Mouse (Mus musculus) limb, embryonic 13.5 days (tissue): Measurements from ENCODE around the gene Snrpc. TPM values are rescaled to one million over a fixed set of nuclear protein-coding genes. Genes with fewer than 3 reads are reported as not detected.

Experiments
- ATAC-seq: fragments of 200-750 bp; cut with Nextera tagmentation; 2 replicates; pipeline ENCODE4 v1.8.0; 2017; ENCODE audit warnings: low read depth, moderate number of reproducible peaks, moderate TSS enrichment; ENCODE audit not compliant: low FRiP score
- H3K27ac ChIP-seq: fragments of 300-500 bp; sonication (generic); 2 replicates; pipeline ENCODE4 v1.5.1; 2015; ENCODE audit warnings: inconsistent platforms, mild to moderate bottlenecking, moderate library complexity
- H3K27me3 ChIP-seq: fragments of 300-500 bp; sonication (generic); 2 replicates; pipeline ENCODE4 v1.6.1; 2015; ENCODE audit warnings: mild to moderate bottlenecking, inconsistent platforms
- H3K36me3 ChIP-seq: fragments of 300-500 bp; sonication (generic); 2 replicates; pipeline ENCODE4 v1.6.1; 2015; ENCODE audit warnings: inconsistent platforms, mild to moderate bottlenecking, moderate library complexity
- H3K4me1 ChIP-seq: fragments of 300-500 bp; sonication (generic); 2 replicates; pipeline ENCODE4 v1.6.1; 2015; ENCODE audit warnings: inconsistent platforms
- H3K4me2 ChIP-seq: fragments of 300-500 bp; sonication (generic); replicated peaks from 2 replicates; pipeline ENCODE4 v1.6.1; 2015; ENCODE audit warnings: inconsistent platforms, mild to moderate bottlenecking, moderate library complexity
- H3K4me3 ChIP-seq: fragments of 300-500 bp; sonication (generic); 2 replicates; pipeline ENCODE4 v1.5.1; 2015; ENCODE audit warnings: moderate library complexity, mild to moderate bottlenecking, inconsistent platforms
- H3K9ac ChIP-seq: fragments of 300-500 bp; sonication (generic); 2 replicates; pipeline ENCODE4 v1.6.1; 2015; ENCODE audit warnings: mild to moderate bottlenecking, inconsistent platforms
- H3K9me3 ChIP-seq: fragments of 300-500 bp; sonication (generic); 2 replicates; pipeline ENCODE4 v1.6.1; 2016; ENCODE audit warnings: inconsistent platforms
- WGBS: fragments of 180-500 bp; shearing (Covaris S2); methylation state at CpG from one replicate; pipeline ENCODE4 v1.1.7; 2015; 5-methylcytosine and 5-hydroxymethylcytosine counted together
- polyA plus RNA-seq: library from polyadenylated mRNA; unstranded; fragments of >200 nt; fragmentation: Nextera tagmentation; extraction: Ambion mirVana; gene quantifications from 2 replicates; pipeline ENCODE4 v1.2.1, GENCODE M21; 2015

Gene Snrpc
- polyA plus RNA-seq, 1 experiment from 2014 or later: 355 TPM

DNA sequence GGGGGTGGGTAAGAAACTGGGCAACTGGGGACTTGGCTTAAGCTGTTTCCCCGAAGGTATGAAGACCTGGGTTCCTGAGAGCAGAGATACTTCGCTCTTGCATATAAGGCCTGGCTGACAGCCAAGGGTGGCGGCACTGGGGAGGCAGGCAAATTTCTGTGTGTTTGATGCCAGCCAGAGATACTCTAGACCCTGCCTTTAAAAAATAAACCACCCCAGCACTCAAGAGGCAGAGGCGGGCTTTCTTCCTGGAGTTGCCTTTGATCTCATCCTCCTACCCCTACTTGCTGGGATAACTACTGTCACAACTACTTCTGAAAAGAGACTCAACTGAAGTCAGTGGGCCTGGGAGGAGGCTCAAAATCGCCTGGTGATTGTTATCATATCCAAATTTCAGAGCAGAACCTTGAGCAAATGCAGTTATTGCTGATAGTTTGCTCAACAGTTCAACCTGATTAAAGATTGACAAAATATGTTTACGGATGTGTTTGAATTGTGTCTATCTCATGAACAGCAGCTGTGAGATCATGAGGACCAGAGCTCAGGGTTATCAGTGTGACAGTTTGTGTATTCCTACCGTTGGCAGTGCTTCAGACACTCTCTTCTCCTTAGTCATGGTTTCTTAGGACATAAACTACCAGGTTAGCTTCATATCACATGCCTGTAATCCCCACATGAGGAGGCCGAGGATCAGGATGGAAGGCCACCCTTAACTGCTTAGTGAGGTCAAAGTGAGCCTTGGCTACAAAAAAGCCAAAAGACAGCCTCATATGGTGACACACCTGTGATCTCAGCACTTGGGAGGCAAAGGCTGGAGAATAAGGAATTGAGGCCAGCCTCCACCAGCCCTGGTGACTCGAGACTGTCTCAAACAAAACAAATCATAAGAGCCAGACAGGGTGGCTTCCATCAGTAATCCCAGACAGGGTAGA, 16.3 kb upstream of the Snrpc start:
- no peak overlapping the region for H3K27ac ChIP-seq
- H3K9ac ChIP-seq: peak overlapping the region; percentile 73; the same call in 1 of the 2 replicates

DNA sequence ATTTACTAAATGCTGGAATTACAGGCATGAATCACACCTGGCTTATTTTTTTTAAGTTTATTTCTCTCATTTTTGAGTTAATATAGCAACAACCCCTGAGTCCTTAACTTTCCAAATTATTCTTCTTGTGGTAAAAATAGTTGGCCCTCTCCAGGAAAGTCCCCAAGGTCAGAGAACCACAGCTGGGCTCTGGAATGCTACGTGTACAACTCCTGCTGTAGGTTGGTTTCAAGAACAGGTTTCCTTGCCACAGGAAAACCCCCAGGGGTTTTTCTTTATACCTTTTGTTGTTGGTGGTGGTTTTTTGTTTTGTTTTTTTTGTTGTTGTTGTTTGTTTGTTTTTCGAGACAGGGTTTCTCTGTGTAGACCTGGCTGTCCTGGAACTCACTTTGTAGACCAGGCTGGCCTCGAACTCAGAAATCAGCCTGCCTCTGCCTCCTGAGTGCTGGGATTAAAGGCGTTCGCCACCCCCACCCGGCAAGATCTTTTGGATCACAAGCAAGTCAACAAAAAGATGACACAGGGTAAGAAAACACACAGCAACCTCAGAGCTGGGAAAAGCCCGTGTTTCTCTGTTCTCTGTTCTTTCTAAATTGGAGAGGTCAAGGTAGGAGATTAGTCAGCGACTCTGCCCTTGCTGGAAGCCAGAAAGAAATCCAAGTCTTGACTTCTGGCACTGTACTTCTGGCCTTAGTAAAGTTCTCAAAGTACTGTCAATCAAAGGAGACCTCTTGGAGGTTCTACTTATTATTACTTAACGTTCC, 14.6 kb upstream of the Snrpc start:
- no peak for ATAC-seq
- Histone ChIP-seq H3K9ac (no peak overlapping the region), H3K4me2 (no peak overlapping the region), H3K4me3 (no peak overlapping the region), H3K4me1 (peaks cover 29% of the 10 kb centered on the region), H3K27me3 (no peaks in the 10 kb centered on the region), H3K36me3 (no peaks in the 10 kb centered on the region), H3K27ac (no peak overlapping the region), H3K9me3 (no peaks in the 10 kb centered on the region)
- WGBS: 78% methylated on average over 9 of the region's 9 CpGs

More for the DNA sequence above, 16.3 kb upstream of the Snrpc start:
- Histone ChIP-seq H3K9me3 (no peaks in the 10 kb centered on the region), H3K4me2 (peak overlapping the region; percentile 75), H3K4me3 (peak overlapping the region; percentile 99), H3K36me3 (no peaks in the 10 kb centered on the region), H3K4me1 (peaks cover 33% of the 10 kb centered on the region), H3K27me3 (no peaks in the 10 kb centered on the region)
- no peak for ATAC-seq
- 57% methylated on average over 9 of the region's 9 CpGs for WGBS

DNA sequence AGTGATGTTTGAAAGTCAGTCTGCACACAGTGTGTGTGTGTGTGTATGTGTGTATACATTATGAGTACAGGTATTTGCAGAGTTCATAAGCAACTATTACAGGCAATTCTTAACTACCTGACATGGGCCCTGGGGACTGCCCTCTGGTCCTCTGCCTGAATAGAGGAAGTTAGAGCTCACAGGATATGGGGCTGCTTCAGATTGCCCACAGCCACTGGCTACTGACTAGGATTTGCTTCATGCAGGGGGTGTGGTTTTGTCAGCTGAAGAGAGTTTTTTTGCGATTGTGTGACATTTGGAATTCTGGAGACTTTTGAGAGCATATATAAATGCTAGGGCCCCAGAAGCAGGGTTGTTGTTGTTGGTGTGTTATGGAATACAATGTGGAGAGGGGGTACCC, 13.0 kb upstream of the Snrpc start:
- no peak overlapping the region for H3K9ac ChIP-seq
- 64% methylated on average over 1 of the region's 1 CpGs for WGBS

DNA sequence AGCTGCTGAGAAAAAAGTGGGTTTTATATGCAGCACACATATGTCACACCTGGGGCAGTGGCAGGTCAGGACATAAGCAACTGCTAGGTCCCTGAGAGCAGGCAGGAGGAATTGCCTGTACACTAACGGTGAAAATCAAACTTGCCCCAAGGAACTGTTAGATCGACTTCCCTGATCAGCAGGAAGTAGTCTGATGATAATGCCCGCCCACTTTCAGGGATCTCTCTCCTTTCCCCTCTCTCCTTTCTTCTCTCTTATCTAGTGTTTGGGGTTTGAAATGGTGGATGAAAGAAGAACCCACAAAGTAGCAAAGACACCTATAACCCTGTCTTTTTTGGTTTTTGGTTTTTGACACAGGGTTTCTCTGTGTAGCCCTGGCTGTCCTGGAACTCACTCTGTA, 12.4 kb upstream of the Snrpc start:
- Histone ChIP-seq H3K9ac (no peak overlapping the region), H3K4me3 (no peak overlapping the region)
- WGBS: 36% methylated on average over 3 of the region's 3 CpGs

More for the DNA sequence above, 13.0 kb upstream of the Snrpc start:
- H3K4me1 ChIP-seq: peaks cover 17% of the 10 kb centered on the region
- ATAC-seq: no peak
- H3K4me3 ChIP-seq: no peak overlapping the region
- no peaks in the 10 kb centered on the region for H3K9me3 ChIP-seq
- H3K27me3 ChIP-seq: no peaks in the 10 kb centered on the region
- no peak overlapping the region for H3K27ac ChIP-seq
- H3K36me3 ChIP-seq: no peaks in the 10 kb centered on the region
- no peak overlapping the region for H3K4me2 ChIP-seq

DNA sequence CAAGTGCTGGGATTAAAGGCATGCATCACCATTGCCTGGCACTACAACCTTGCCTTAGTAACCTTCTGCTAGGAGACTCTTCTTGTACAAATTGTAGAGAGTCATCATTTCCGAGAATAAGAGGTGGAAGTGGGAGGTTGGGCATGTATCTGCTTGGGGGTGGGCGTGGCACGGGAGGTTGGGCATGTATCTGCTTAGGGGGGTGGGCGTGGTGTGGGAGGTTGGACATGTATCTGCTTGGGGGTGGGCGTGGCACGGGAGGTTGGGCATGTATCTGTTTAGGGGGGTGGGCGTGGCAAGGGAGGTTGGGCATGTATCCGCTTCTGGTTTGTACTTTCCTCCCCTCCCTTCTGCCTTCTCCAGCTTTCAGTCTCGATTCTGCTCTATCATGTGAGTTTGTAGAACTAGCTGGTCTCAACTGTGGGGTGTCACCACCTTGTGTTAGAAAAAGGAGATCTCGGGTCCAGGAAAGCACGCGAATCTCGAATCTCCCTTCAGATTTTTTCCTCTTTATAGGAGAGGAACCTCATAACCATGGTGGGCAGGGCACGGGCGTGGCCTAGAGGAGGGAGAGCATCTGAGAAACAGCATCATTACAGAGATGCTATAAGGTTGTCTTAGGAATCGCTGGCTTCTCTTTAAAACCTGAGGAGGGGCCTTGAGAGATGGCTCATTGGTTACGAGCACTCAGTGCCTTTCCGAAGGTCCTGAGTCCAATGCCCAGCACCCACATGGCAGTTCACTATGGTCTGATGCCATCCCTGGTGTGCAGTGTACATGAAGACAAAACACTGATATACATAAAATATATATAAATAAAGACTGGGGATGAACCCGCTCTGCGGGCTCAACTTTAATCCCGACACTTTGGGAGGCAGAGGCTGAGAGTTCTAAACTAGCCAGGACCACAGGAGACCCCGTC, 11.7 kb upstream of the Snrpc start:
- 3% methylated on average over 22 of the region's 22 CpGs for WGBS
- H3K36me3 ChIP-seq: no peaks in the 10 kb centered on the region
- peak; percentile 76; the same call in 1 of the 2 replicates for ATAC-seq
- H3K27ac ChIP-seq: no peak overlapping the region
- H3K4me1 ChIP-seq: peaks cover 14% of the 10 kb centered on the region
- peak overlapping the region; percentile 67 for H3K4me2 ChIP-seq
- no peaks in the 10 kb centered on the region for H3K27me3 ChIP-seq
- no peaks in the 10 kb centered on the region for H3K9me3 ChIP-seq
- H3K4me3 ChIP-seq: peak overlapping the region; percentile 37
- peak overlapping the region; percentile 43; the same call in 1 of the 2 replicates for H3K9ac ChIP-seq

More for the DNA sequence above, 12.4 kb upstream of the Snrpc start:
- ATAC-seq: no peak
- no peaks in the 10 kb centered on the region for H3K36me3 ChIP-seq
- H3K9me3 ChIP-seq: no peaks in the 10 kb centered on the region
- no peak overlapping the region for H3K27ac ChIP-seq
- H3K4me1 ChIP-seq: peaks cover 17% of the 10 kb centered on the region
- no peaks in the 10 kb centered on the region for H3K27me3 ChIP-seq
- H3K4me2 ChIP-seq: peak overlapping the region; percentile 67

DNA sequence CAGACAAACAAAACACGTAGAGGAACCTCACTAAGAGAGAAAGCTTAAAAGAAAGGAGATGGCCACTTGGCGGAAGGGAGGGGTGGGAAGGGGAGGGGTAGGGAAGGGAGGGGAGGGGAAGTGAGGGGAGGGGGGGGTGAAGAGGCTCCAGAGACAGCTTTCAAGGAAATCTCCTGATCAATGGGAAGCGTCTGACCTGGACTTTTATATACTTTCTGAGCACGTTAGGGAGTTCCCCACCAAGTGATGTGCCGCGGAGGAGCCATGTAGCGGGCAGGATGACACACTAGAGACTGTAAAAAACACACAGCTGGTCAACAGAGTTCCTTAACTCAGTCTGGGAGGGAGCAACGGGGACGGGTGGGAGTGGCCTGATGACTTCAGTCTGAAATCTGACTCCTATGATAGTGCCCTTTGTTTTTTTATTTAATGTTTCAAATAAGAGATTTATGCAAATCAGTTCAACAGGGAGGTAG, 11.0 kb upstream of the Snrpc start:
- peak overlapping the region; percentile 37 for H3K4me3 ChIP-seq
- H3K27ac ChIP-seq: no peak overlapping the region
- under 1% methylated on average over 9 of the region's 9 CpGs for WGBS
- H3K9ac ChIP-seq: no peak overlapping the region
- H3K9me3 ChIP-seq: no peaks in the 10 kb centered on the region
- H3K36me3 ChIP-seq: no peaks in the 10 kb centered on the region
- peak overlapping the region; percentile 67 for H3K4me2 ChIP-seq
- H3K4me1 ChIP-seq: peaks cover 11% of the 10 kb centered on the region
- no peak for ATAC-seq
- H3K27me3 ChIP-seq: no peaks in the 10 kb centered on the region

DNA sequence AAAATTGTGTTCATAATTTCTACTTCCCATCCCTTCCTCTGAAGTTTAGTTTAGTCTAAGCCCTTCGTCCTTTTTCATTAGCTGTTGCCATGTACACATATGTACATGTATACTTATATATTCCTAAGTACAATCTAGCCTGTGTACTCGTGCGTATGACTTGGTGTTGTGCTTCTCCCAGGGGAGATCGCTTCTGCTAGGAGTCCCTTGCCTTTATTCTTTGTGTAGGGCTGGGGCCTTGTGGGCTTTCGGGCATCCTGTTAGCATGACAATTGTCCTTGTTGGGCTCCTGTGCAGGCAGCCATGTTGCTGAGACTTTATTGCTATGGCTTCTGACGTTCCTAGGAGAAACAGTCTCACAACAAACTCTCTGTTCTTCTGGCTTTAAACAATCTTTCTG, 10.4 kb upstream of the Snrpc start:
- Histone ChIP-seq H3K27me3 (no peaks in the 10 kb centered on the region), H3K4me1 (peaks cover 11% of the 10 kb centered on the region), H3K4me3 (no peak overlapping the region), H3K4me2 (no peak overlapping the region), H3K9ac (no peak overlapping the region), H3K27ac (no peak overlapping the region), H3K9me3 (no peaks in the 10 kb centered on the region), H3K36me3 (no peaks in the 10 kb centered on the region)
- WGBS: 44% methylated on average over 6 of the region's 6 CpGs
- ATAC-seq: no peak

DNA sequence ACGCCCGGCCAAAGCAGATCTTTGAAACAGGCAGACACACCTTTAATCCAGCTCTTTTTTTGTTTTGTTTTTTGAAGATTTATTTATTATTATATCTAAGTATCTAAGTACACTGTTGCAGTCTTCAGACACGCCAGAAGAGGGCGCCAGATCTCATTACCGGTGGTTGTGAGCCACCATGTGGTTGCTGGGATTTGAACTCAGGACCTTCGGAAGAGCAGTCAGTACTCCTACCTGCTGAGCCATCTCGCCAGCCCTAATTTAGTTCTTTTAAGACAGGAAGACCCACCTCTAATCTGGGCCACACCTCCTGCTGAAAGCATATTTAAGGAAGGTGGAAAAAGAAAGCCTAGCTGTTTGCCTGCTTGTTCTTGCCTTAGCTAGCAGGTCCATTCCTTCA, 7.5 kb upstream of the Snrpc start:
- Histone ChIP-seq H3K27me3 (no peaks in the 10 kb centered on the region), H3K4me1 (peaks cover 11% of the 10 kb centered on the region), H3K9ac (no peak overlapping the region), H3K4me2 (no peak overlapping the region), H3K27ac (no peak overlapping the region), H3K36me3 (no peaks in the 10 kb centered on the region), H3K9me3 (no peaks in the 10 kb centered on the region), H3K4me3 (no peak overlapping the region)
- WGBS: 54% methylated on average over 7 of the region's 7 CpGs
- ATAC-seq: no peak

DNA sequence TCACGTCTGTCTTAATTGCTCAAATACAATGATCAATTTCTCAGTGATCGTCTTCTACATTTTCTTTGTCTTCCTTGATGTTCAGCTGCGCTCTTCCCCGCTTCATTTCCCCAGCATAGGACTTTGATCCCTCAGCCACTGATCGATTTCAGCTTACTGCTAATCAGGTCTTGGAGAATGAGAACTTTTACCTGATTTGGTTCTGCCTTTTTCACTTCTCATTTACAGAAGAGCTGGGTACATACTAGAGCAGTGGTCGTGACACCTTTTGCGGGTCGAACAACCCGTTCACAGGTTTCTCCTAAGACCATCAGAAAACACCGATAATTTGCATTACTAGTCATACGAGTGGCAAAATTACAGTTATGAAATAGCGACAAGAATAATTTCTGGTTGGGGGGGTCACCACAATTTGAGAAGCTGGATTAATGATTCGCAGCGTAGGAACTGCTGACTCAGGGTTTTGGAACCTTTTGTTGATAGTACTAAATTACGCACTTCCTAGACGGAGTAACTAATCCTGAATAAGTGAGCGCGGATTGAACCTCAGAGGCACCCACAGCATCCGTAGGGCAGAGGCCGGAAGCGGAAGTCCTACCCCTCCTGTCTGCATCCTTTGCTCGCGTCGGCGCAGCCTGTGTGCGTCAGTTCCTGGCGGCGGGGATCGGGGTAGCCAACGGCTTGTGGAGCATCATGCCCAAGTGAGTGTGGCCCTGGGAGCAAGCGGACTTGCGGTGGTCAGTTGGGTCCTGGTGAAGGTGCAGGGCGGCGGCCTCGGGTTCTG, 1.7 kb downstream of the Snrpc start:
- H3K9ac ChIP-seq: peak overlapping the region; percentile 91
- no peaks in the 10 kb centered on the region for H3K9me3 ChIP-seq
- peaks cover 16% of the 10 kb centered on the region for H3K4me1 ChIP-seq
- ATAC-seq: peak; percentile 97
- H3K4me3 ChIP-seq: peak overlapping the region; percentile 91
- WGBS: 3% methylated on average over 35 of the region's 35 CpGs
- H3K27me3 ChIP-seq: 0 out of 2 replicates have a peak, but pooled peaks cover 5% of the 10 kb centered on the region
- 0 out of 2 replicates have a peak overlapping the region, but pooled peaks have one; percentile 22 for H3K27ac ChIP-seq
- H3K4me2 ChIP-seq: peak overlapping the region; percentile 78
- peaks cover 28% of the 10 kb centered on the region for H3K36me3 ChIP-seq

DNA sequence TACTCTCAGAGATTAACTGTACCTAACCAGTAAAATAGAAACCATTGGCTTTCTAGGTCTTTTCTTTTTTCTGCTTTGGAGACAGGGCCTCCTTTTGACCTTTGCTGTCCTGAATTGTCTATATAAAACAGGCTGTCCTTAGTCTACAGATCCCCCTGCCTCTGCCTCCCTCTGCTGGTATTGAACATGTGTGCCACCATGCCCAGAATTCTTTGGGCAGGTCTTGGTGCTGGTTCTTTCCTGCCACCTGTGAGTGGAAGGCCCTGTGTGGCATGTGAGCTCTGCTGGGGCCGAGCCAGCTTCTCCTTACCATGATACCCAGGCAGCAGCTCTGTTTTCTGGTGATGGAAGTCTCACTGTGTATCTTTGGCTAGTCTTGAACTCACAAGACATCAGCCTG, 10.4 kb downstream of the Snrpc start:
- Histone ChIP-seq H3K4me3 (no peak overlapping the region), H3K4me2 (no peak overlapping the region), H3K27ac (no peak overlapping the region), H3K9ac (no peak overlapping the region), H3K9me3 (no peaks in the 10 kb centered on the region), H3K27me3 (no peaks in the 10 kb centered on the region), H3K4me1 (no peaks in the 10 kb centered on the region), H3K36me3 (peaks cover 92% of the 10 kb centered on the region)
- 87% methylated on average over 1 of the region's 1 CpGs for WGBS
- ATAC-seq: no peak

DNA sequence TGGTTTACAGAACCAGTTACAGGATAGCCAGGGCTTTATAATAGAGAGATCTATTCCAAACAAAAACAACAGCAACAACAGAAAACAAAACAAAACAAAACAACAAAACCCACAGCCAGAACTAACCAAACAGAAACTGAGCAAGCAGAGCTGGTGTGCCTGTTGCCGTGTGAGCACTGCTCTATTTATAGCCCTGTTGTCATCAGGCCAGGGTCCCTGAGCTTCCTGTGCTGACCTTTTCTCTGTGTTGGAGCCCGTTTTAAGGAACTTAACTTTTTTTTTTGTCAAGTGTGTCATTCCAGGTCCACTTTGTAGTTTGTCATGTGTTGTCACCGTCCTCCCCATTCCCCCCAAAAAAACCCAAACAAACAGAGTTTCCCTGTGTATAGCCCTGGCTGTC, 13.1 kb downstream of the Snrpc start:
- WGBS: 79% methylated on average over 3 of the region's 3 CpGs
- peaks cover 82% of the 10 kb centered on the region for H3K36me3 ChIP-seq
- no peak overlapping the region for H3K4me3 ChIP-seq
- H3K4me2 ChIP-seq: no peak overlapping the region
- H3K9me3 ChIP-seq: no peaks in the 10 kb centered on the region
- H3K9ac ChIP-seq: no peak overlapping the region
- no peaks in the 10 kb centered on the region for H3K27me3 ChIP-seq
- no peaks in the 10 kb centered on the region for H3K4me1 ChIP-seq
- ATAC-seq: no peak
- no peak overlapping the region for H3K27ac ChIP-seq
